Mouse (Mus musculus) embryo, embryonic 10 days (tissue): ENCODE measurements around the gene Trim5.
"Not testable (repeated sequence)": the region's sequence is repeated elsewhere in the genome, so short reads cannot be mapped to it uniquely, and the experiment has no call there.

Experiments
- DNase-seq: peaks from one replicate; pipeline ENCODE4 v3.0.0-alpha.2; 2015; ENCODE audit warnings: low spot score

The Trim5 gene

DNA sequence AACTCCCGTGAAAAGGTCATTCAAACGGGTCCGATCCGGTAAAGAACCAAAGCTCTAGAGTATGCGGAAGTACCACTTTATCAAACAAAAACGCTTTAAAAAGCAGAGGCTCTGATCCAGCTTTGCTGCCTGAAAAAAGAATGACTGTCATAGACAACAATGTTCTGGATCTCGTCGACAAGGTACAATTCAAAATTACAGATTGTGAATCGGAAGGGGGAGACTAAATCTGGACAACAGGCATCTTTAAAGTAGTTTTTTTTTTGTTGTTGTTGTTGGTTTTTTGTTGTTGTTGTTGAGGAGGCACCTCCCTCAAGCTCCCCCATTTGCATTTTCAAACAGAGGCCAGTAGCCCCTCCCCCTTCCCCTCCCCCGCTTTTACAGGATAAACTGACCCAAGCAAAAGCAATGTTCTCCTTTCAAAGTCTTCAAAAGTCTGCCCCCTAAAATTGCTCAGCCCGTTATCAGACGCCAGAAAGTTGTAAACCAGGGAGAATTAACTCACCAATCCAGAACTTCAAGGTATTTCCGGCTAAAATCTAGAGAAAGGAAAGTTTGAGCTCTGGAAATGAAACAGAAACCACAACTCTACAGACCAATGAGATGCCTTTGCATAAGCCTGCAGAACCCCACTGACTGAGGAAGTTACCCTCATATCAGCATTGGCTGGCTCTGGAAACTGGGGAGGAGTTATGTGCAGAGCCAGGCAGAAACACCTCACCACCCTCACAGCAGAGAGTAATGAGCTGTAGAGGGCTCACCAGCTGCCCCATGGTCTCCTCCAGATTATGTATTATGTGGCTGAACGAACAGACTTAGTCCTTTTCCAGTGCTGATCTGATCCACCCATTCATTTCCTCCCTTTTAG is at the start of gene Trim5:
Gene Trim5 (minus strand): TSS at position 519 of the 868 bp plus-strand sequence.
- not testable (repeated sequence) for DNase-seq

GRCm38 (mm10) chr7:104335547-104335946 is 47.7 kb upstream of the Trim5 start:
- not testable (repeated sequence) for DNase-seq

- DNase-seq: not testable (repeated sequence)
Measured at GRCm38 (mm10) chr7:104329171-104329570, 41.3 kb upstream of the Trim5 start, which contains the start of gene Trim34b. Trim34b (plus strand) TSS chr7:104329471.

DNA sequence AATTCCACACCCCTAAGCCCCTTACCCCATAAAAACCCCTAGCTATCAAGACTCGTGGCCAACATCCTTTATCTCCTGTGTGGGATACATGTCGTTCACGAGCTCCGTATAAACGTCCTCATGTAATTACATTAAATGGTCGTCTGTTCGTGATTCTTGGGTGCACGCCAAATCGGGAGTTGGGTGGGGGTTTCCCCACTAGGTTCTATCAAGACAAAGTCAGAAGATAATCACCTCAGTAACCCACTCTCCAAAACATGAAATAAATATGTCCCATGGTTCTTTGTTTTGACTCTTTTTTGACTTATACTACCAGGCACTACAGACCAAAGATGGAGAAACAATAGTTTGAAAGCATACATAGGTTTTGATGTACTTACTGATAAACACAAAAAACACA is 34.1 kb upstream of the Trim5 start:
- DNase-seq: no peak

GRCm38 (mm10) chr7:104315369-104316080 is 27.6 kb upstream of the Trim5 start, which contains the start of gene Trim12a:
Trim12a (minus strand) TSS chr7:104315466.
- DNase-seq: not testable (repeated sequence)

DNA sequence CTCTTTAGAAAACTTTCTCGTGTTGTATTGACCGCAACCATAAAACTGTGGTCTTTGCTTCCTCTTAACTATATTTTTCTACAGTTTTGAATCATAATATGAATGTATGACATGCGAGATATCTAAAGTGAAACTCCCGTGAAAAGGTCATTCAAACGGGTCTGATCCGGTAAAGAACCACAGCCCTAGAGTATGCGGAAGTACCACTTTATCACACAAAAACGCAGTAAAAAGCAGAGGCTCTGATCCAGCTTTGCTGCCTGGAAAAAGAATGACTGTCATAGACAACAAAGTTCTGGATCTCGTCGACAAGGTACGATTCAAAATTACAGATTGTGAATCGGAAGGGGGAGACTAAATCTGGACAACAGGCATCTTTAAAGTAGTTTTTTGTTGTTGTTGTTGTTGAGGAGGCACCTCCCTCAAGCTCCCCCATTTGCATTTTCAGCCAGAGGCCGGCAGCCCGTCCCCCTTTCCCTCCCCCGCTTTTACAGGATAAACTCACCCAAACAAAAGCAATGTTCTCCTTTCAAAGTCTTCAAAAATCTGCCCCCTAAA is 27.0 kb upstream of the Trim5 start:
- DNase-seq: peak; percentile 13

- no peak for DNase-seq
Measured at GRCm38 (mm10) chr7:104291638-104292400, 3.9 kb upstream of the Trim5 start.

- no peak for DNase-seq
Measured at GRCm38 (mm10) chr7:104290641-104291040, 2.7 kb upstream of the Trim5 start.

GRCm38 (mm10) chr7:104279361-104279760 is 8.5 kb downstream of the Trim5 start:
- not testable (repeated sequence) for DNase-seq

- not testable (repeated sequence) for DNase-seq
Measured at GRCm38 (mm10) chr7:104265335-104265734, 22.6 kb downstream of the Trim5 start.

- DNase-seq: not testable (repeated sequence)
Measured at GRCm38 (mm10) chr7:104260380-104260779, 27.5 kb downstream of the Trim5 start.

DNA sequence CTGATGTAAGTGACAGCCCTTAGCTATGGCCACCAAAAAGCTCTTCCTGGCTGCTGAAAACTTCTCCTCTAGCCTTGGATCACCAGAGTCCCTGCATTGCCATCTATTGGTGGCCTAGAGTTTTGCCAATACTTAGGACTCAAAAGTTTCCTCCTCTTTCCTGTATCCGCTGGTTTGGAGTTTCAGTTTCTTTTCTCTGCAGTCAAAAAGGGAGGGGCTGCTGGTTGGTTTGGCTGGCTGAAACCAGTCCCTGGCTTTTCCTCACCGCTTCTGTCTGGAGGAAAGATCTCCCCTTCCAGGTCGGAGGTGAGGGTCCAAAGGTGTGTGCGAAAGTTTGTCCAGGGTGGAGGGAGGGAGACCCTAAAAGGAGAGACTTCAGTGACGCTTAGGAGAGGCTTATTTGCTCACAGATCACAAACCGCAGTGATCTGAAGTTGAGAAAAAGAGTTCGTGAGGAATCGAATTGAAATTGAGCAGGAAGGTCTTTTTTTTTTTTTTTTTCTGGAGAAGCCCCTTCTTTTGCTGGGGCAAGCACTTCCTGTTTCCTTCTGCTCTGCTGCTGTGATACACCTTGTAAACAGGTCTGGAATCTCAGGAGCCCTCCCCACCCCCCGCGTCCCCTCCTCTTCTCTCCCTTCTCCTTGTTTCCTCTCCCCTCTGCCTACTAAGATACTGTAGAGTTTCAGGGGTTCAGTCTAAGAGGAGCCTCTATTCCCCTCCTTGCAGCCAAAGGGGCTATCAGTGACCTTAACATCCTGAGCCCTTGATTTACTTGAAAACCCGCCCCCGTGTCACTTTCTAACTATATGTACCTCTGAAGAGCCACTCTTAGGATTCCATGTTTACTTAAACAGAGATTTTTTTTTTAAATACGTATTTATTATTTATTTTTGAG is 43.4 kb downstream of the Trim5 start, which contains the start of gene Trim34a:
Gene Trim34a (plus strand): TSS at position 171 of the 895 bp plus-strand sequence.
- peak; percentile 75 for DNase-seq

DNA sequence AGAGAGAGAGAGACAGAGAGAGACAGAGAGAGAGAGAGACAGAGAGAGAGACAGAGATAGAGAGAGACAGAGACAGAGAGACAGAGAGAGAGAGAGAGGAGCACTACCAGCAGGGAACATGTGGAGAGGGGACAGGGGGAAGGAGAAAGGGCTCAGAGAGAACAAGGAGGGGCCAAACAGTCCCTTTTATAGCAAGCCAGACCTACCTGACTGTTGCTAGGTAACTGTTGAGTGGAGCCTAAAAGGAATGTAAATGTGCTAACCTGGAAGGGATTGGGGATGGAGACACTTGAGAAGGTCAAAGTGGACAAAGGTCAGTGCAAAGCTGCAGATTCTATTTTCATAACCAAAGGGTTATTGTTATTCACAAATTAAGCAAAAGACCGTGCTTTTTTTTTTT is 44.3 kb downstream of the Trim5 start:
- DNase-seq: no peak

DNA sequence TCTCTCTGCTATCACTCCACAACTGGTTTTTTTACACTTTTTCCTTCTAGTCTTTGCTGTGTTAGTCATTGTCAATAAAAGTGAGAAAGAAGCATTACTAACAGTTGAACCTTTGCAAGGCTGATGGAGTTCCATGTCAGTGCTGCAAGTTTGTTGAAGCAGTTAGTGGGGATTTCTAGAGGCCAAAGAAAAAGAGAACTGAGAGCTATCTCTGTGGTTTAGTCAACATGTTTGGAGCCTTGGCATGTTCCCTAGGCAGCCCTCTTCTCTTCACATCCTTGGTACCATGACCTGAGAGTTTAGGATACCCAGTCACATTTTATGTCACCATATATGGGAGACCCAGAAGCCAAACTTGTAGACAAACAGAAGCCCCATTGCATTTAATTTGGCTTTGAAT is 47.0 kb downstream of the Trim5 start:
- no peak for DNase-seq

GRCm38 (mm10) chr7:104231203-104231602 is 56.7 kb downstream of the Trim5 start:
- DNase-seq: peak; percentile 39

- peak; percentile 82 for DNase-seq
Measured at GRCm38 (mm10) chr7:104218701-104219569, 69.0 kb downstream of the Trim5 start, which contains the start of gene Trim6. Trim6 (plus strand) TSS chr7:104218793.

DNA sequence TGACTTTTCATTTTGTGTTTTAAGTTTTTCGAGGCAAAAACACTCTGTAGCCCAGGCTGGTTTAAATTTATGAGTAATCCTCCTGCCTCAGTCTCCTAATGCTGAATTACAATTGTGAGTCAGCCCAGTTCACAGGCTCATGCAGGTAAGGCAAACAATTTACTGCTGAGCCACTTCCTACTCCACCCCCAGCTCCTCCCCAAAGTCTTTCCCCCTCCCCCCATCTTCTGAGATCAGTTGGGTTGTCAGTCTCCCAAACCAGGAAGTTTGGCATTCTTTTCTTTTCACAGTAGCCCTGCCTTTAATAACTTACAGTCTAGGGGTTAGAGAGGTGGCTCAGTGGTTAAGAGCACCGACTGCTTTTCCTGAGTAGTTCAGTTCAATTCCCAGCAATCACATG is 70.0 kb downstream of the Trim5 start:
- DNase-seq: no peak

- no peak for DNase-seq
Measured at GRCm38 (mm10) chr7:104216011-104216535, 71.8 kb downstream of the Trim5 start.
